ENCODE assay signal across 21 mouse cellular contexts in the genomic region with DNA sequence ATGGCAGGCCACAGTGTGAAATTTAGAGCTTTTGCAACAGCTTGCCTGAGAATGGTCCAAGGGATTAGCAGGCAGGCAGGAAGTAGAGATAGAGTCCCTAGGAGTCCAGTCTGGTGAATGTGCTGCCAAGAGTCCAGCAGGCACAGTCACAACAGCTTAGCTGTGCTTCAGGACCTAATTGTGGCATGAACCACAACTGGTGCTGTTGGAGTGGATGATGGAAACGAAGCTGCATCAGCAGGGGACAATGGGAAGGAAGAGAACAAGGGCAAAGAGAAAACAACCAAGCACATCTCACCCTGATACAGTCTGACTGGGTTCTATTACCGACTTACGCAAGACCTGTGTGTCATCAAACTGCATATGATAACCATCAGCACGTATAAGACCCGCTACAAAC.
DNase-seq lines count a peak whose midpoint lies in the region; ATAC-seq and TF ChIP-seq lines count a peak whose summit lies in the region.
"Had no signal": no experiment of that assay in that cellular context is flagged by ENCODE, and none has a peak within 500 bp of the region (broad histone marks: within the 10 kb centered on the region; RNA-seq: fewer than 3 reads in every experiment).

No protein-coding gene starts in this region.

- DNase-seq in adrenal gland, adult 2 months = peak; percentile 1
- no peak for DNase-seq in adrenal gland, postnatal 36 days
- DNase-seq in midbrain, postnatal 0 days (ENCODE audit: low spot score) = peak; percentile 44
- DNase-seq in midbrain, embryonic 14.5 days = no peak
- DNase-seq in cerebellum, postnatal 14 days = peak; percentile 79
- DNase-seq in frontal cortex, postnatal 25 days (ENCODE audit: low spot score in 2 of 2) = no peak
- no peak for DNase-seq in kidney, postnatal 36 days
- no peak for DNase-seq in kidney, adult 11 months
- DNase-seq: adrenal gland, postnatal 25 days; embryo, embryonic 11 days; heart, postnatal 14 days; kidney, adult 8-10 months; kidney, postnatal 25 days; lung, embryonic 14.5 days; lung, postnatal 4 days; right cerebral cortex, postnatal 14 days had no signal

- H3K36me3 ChIP-seq in midbrain, postnatal 0 days (ENCODE audit: insufficient read depth, low read length) = no peaks in the 10 kb centered on the region
- H3K36me3 ChIP-seq in midbrain, embryonic 14.5 days (ENCODE audit: control insufficient read depth, insufficient read depth, low read length) = no peaks in the 10 kb centered on the region
- H3K36me3 ChIP-seq: embryonic facial prominence, embryonic 15.5 days; forebrain, embryonic 12.5 days; midbrain, embryonic 10.5 days had no signal

- H3K4me2 ChIP-seq in midbrain, postnatal 0 days (ENCODE audit: low read depth, low read length, poor library complexity, severe bottlenecking) = no peak overlapping the region
- H3K4me2 ChIP-seq in midbrain, embryonic 14.5 days (ENCODE audit: low read length) = no peak overlapping the region
- H3K4me2 ChIP-seq: embryonic facial prominence, embryonic 15.5 days; forebrain, embryonic 12.5 days; heart, embryonic 11.5 days; lung, embryonic 14.5 days had no signal

- H3K9ac ChIP-seq in midbrain, postnatal 0 days (replicated peaks; ENCODE audit: low read length, poor library complexity, severe bottlenecking) = no peak overlapping the region
- H3K9ac ChIP-seq in midbrain, embryonic 14.5 days (replicated peaks; ENCODE audit: low read length) = no peak overlapping the region
- H3K9ac ChIP-seq: embryonic facial prominence, embryonic 15.5 days; forebrain, embryonic 12.5 days; lung, embryonic 14.5 days had no signal

- H3K27me3 ChIP-seq in midbrain, postnatal 0 days (ENCODE audit: insufficient read depth, low read length) = no peaks in the 10 kb centered on the region
- no peaks in the 10 kb centered on the region for H3K27me3 ChIP-seq in midbrain, embryonic 14.5 days (ENCODE audit: control insufficient read depth, insufficient read depth, low read length)
- H3K27me3 ChIP-seq: embryonic facial prominence, embryonic 15.5 days; forebrain, embryonic 12.5 days had no signal

- no peak overlapping the region for H3K4me3 ChIP-seq in midbrain, postnatal 0 days (ENCODE audit: low read depth, low read length)
- no peak overlapping the region for H3K4me3 ChIP-seq in midbrain, embryonic 14.5 days (replicated peaks; ENCODE audit: low read depth, low read length)
- H3K4me3 ChIP-seq: embryonic facial prominence, embryonic 15.5 days; forebrain, embryonic 12.5 days; midbrain, embryonic 10.5 days had no signal

- TF ChIP-seq CTCF in midbrain, postnatal 0 days (IDR thresholded peaks at IDR 0.05) = no peak

- no peaks in the 10 kb centered on the region for H3K9me3 ChIP-seq in midbrain, postnatal 0 days (ENCODE audit: low read length)
- H3K9me3 ChIP-seq in midbrain, embryonic 14.5 days (ENCODE audit: control insufficient read depth, low read length) = no peaks in the 10 kb centered on the region
- H3K9me3 ChIP-seq: embryonic facial prominence, embryonic 15.5 days; forebrain, embryonic 12.5 days; midbrain, embryonic 10.5 days had no signal

- no peak overlapping the region for H3K27ac ChIP-seq in midbrain, postnatal 0 days (ENCODE audit: low read depth, low read length)
- no peak overlapping the region for H3K27ac ChIP-seq in midbrain, embryonic 14.5 days (replicated peaks; ENCODE audit: low read depth, low read length)
- H3K27ac ChIP-seq: embryonic facial prominence, embryonic 15.5 days; forebrain, embryonic 12.5 days; midbrain, embryonic 10.5 days had no signal

- 89% methylated on average over 5 of the region's 5 CpGs for WGBS in midbrain, postnatal 0 days
- 92% methylated on average over 5 of the region's 5 CpGs for WGBS in midbrain, embryonic 14.5 days

- ATAC-seq in midbrain, postnatal 0 days (ENCODE audit: low FRiP score) = no peak
- no peak for ATAC-seq in midbrain, embryonic 14.5 days (ENCODE audit: low FRiP score, low TSS enrichment)
- ATAC-seq: hindbrain, embryonic 16.5 days had no signal

- no peaks in the 10 kb centered on the region for H3K4me1 ChIP-seq in midbrain, postnatal 0 days (ENCODE audit: insufficient read depth, low read length)
- H3K4me1 ChIP-seq in midbrain, embryonic 14.5 days (ENCODE audit: control insufficient read depth, insufficient read depth, low read length) = no peaks in the 10 kb centered on the region
- H3K4me1 ChIP-seq: embryonic facial prominence, embryonic 15.5 days; forebrain, embryonic 12.5 days; midbrain, embryonic 10.5 days had no signal

Comparison
In these comparisons a context has a peak if more than half of its experiments do, and no peak if none do; other contexts are left out.
1. DNase-seq: peak in adrenal gland, adult 2 months (single experiment), midbrain, postnatal 0 days (single experiment) and cerebellum, postnatal 14 days (2 of 2); none in adrenal gland, postnatal 36 days (0 of 2), midbrain, embryonic 14.5 days (single experiment), frontal cortex, postnatal 25 days (0 of 2), kidney, postnatal 36 days (0 of 2) and kidney, adult 11 months (single experiment).